ENCODE assay signal across 23 mouse cellular contexts in genomic region chr4:92064592-92064991, GRCm38 (mm10).
DNase-seq lines count a peak whose midpoint lies in the region; ATAC-seq lines count a peak whose summit lies in the region.
"Had no signal": no experiment of that assay in that cellular context is flagged by ENCODE, and none has a peak within 500 bp of the region (broad histone marks: within the 10 kb centered on the region; RNA-seq: fewer than 3 reads in every experiment).

No protein-coding gene starts in this region.

- H3K27ac ChIP-seq in hindbrain, embryonic 16.5 days (ENCODE audit: low read depth, low read length): no peak overlapping the region
- H3K27ac ChIP-seq in hindbrain, embryonic 14.5 days: no peak overlapping the region
- H3K27ac ChIP-seq: embryonic facial prominence, embryonic 15.5 days; forebrain, embryonic 10.5 days; gastrocnemius, adult 2 months; hindbrain, embryonic 10.5 days; intestine, embryonic 15.5 days had no signal

- no peaks in the 10 kb centered on the region for H3K9me3 ChIP-seq in hindbrain, embryonic 16.5 days (ENCODE audit: control insufficient read depth, low read length)
- H3K9me3 ChIP-seq in hindbrain, embryonic 14.5 days (ENCODE audit: control insufficient read depth, low read length): no peaks in the 10 kb centered on the region
- H3K9me3 ChIP-seq: embryonic facial prominence, embryonic 15.5 days; forebrain, embryonic 10.5 days; heart, embryonic 12.5 days; hindbrain, embryonic 10.5 days; intestine, embryonic 15.5 days had no signal

- no peak overlapping the region for H3K4me3 ChIP-seq in hindbrain, embryonic 16.5 days (ENCODE audit: low read length)
- no peak overlapping the region for H3K4me3 ChIP-seq in hindbrain, embryonic 14.5 days (replicated peaks; ENCODE audit: low read length)
- H3K4me3 ChIP-seq: embryonic facial prominence, embryonic 15.5 days; erythroblast, embryonic 14.5 days; forebrain, embryonic 10.5 days; gastrocnemius, adult 2 months; heart, embryonic 12.5 days; hindbrain, embryonic 10.5 days; intestine, embryonic 15.5 days had no signal

- H3K4me2 ChIP-seq in hindbrain, embryonic 16.5 days (ENCODE audit: low read length): no peak overlapping the region
- H3K4me2 ChIP-seq in hindbrain, embryonic 14.5 days (replicated peaks): no peak overlapping the region
- H3K4me2 ChIP-seq: embryonic facial prominence, embryonic 15.5 days; heart, embryonic 12.5 days; intestine, embryonic 15.5 days had no signal

- H3K36me3 ChIP-seq in hindbrain, embryonic 16.5 days (ENCODE audit: control insufficient read depth, insufficient read depth, low read length): no peaks in the 10 kb centered on the region
- H3K36me3 ChIP-seq in hindbrain, embryonic 14.5 days (replicated peaks; ENCODE audit: control insufficient read depth, insufficient read depth): no peaks in the 10 kb centered on the region
- H3K36me3 ChIP-seq: embryonic facial prominence, embryonic 15.5 days; forebrain, embryonic 10.5 days; G1E; heart, embryonic 12.5 days; hindbrain, embryonic 10.5 days; intestine, embryonic 15.5 days had no signal

- DNase-seq in cerebellum, postnatal 36 days: no peak
- no peak for DNase-seq in hindbrain, embryonic 14.5 days (ENCODE audit: low spot score)
- peak; percentile 21 for DNase-seq in brain, adult 2 months (ENCODE audit: low read depth, low spot score)
- peak; percentile 6 to 25 for DNase-seq in cerebellum, postnatal 14 days
- DNase-seq: adrenal gland, adult 8-10 months; adrenal gland, postnatal 36 days; B cell, adult 2 months; embryo, embryonic 11 days; gastrocnemius, adult 2 months; gastrocnemius, postnatal 25 days; kidney, adult 18-20 months had no signal

- ATAC-seq in cerebellum, adult (ENCODE audit: insufficient number of reproducible peaks, low FRiP score, low TSS enrichment): 0 out of 2 replicates have a peak, but pooled peaks have one; percentile 26
- ATAC-seq in hindbrain, embryonic 16.5 days: peak; percentile 76
- ATAC-seq in hindbrain, embryonic 14.5 days (ENCODE audit: low FRiP score): no peak
- no peak for ATAC-seq in monocyte, adult 5-6 weeks (replicated peaks; ENCODE audit: insufficient number of reproducible peaks, low FRiP score, low TSS enrichment, poor library complexity, severe bottlenecking)
- ATAC-seq: CD4-positive, CD25-positive, alpha-beta regulatory T cell, adult 4 months; forebrain, embryonic 14.5 days; intestine, embryonic 15.5 days had no signal

- no peaks in the 10 kb centered on the region for H3K4me1 ChIP-seq in hindbrain, embryonic 16.5 days (ENCODE audit: control insufficient read depth, insufficient read depth, low read depth, low read length)
- H3K4me1 ChIP-seq in hindbrain, embryonic 14.5 days (replicated peaks; ENCODE audit: control insufficient read depth, insufficient read depth, low read length): no peaks in the 10 kb centered on the region
- H3K4me1 ChIP-seq: embryonic facial prominence, embryonic 15.5 days; forebrain, embryonic 10.5 days; heart, embryonic 12.5 days; hindbrain, embryonic 10.5 days; intestine, embryonic 15.5 days had no signal

- H3K9ac ChIP-seq in hindbrain, embryonic 16.5 days (ENCODE audit: low read depth, low read length): no peak overlapping the region
- no peak overlapping the region for H3K9ac ChIP-seq in hindbrain, embryonic 14.5 days
- H3K9ac ChIP-seq: embryonic facial prominence, embryonic 15.5 days; heart, embryonic 12.5 days; intestine, embryonic 15.5 days had no signal

- WGBS in hindbrain, embryonic 16.5 days: 84% methylated on average over 2 of the region's 2 CpGs
- WGBS in hindbrain, embryonic 14.5 days: 91% methylated on average over 2 of the region's 2 CpGs

- no peaks in the 10 kb centered on the region for H3K27me3 ChIP-seq in hindbrain, embryonic 16.5 days (replicated peaks; ENCODE audit: control insufficient read depth, insufficient read depth, low read length)
- no peaks in the 10 kb centered on the region for H3K27me3 ChIP-seq in hindbrain, embryonic 14.5 days (ENCODE audit: control insufficient read depth, insufficient read depth, low read length)
- H3K27me3 ChIP-seq: embryonic facial prominence, embryonic 15.5 days; heart, embryonic 12.5 days; intestine, embryonic 15.5 days had no signal

Comparison
In these comparisons a context has a peak if more than half of its experiments do, and no peak if none do; other contexts are left out.
1. ATAC-seq: peak in cerebellum, adult (single experiment) and hindbrain, embryonic 16.5 days (single experiment); none in hindbrain, embryonic 14.5 days (single experiment) and monocyte, adult 5-6 weeks (single experiment).
2. DNase-seq: peak in brain, adult 2 months (single experiment) and cerebellum, postnatal 14 days (2 of 2); none in cerebellum, postnatal 36 days (0 of 2) and hindbrain, embryonic 14.5 days (single experiment).